Comparison of ENCODE assay signal across 9 mouse cellular contexts in the genomic region with DNA sequence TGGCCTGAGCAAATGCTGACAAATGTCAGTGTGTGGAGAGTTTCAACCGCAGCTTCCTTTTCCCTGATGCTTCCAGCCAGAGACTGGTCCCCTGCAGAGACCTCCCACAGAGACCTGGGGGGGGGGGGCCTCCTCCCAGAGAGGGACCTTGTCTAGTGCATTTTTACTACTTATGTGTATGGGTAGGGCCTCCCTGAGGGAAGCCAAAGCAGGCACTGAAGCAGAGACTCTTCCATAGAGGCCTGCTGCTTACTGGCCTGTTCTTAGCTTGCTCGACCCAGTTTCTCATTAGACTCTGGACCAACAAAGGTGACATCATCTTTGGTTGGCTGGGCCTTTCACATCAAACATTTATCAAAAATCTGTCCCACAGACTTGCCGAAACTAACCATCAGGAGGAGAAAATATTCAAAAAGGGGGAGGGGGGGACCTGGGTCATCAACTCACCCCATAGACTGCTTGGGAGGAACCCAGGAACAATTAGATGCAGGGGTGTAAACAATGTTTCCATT. TPM values are rescaled to one million over a fixed set of nuclear protein-coding genes. Genes with fewer than 3 reads are reported as not detected.
DNase-seq lines count a peak whose midpoint lies in the region; ATAC-seq lines count a peak whose summit lies in the region.
"Had no signal": no experiment of that assay in that cellular context is flagged by ENCODE, and none has a peak within 500 bp of the region (broad histone marks: within the 10 kb centered on the region; RNA-seq: fewer than 3 reads in every experiment).

No protein-coding gene starts in this region.

- H3K9ac ChIP-seq in hindbrain, embryonic 15.5 days: no peak overlapping the region
- no peak overlapping the region for H3K9ac ChIP-seq in liver, embryonic 12.5 days

- no peak overlapping the region for H3K4me2 ChIP-seq in hindbrain, embryonic 15.5 days
- no peak overlapping the region for H3K4me2 ChIP-seq in liver, embryonic 12.5 days

- no peaks in the 10 kb centered on the region for H3K36me3 ChIP-seq in hindbrain, embryonic 15.5 days
- H3K36me3 ChIP-seq in liver, embryonic 12.5 days: no peaks in the 10 kb centered on the region

- WGBS in hindbrain, embryonic 15.5 days: 30% methylated on average over 3 of the region's 3 CpGs
- WGBS in liver, embryonic 12.5 days (ENCODE audit: insufficient replicate concordance): 26% methylated on average over 3 of the region's 3 CpGs

- 0 out of 2 replicates have a peak, but pooled peaks have one; percentile 52 for ATAC-seq in hindbrain, embryonic 15.5 days (ENCODE audit: low FRiP score, low read depth)
- ATAC-seq in liver, embryonic 12.5 days: peak; percentile 37

- DNase-seq in heart, adult 11 months: peak; percentile 95
- DNase-seq in heart, postnatal 4 days: no peak
- DNase-seq in R1 (ENCODE audit: low read depth, low spot score): peak; percentile 82
- DNase-seq in thymus, adult 18-20 months: no peak
- DNase-seq in frontal cortex, postnatal 25 days (ENCODE audit: low spot score in 2 of 2): no peak
- no peak for DNase-seq in gastrocnemius, adult 18-20 months (ENCODE audit: low spot score)

- no peaks in the 10 kb centered on the region for H3K27me3 ChIP-seq in hindbrain, embryonic 15.5 days
- no peaks in the 10 kb centered on the region for H3K27me3 ChIP-seq in liver, embryonic 12.5 days (replicated peaks)
- H3K27me3 ChIP-seq: CH12.LX had no signal

- no peak overlapping the region for H3K27ac ChIP-seq in hindbrain, embryonic 15.5 days (replicated peaks)
- H3K27ac ChIP-seq in liver, embryonic 12.5 days: 0 out of 2 replicates have a peak overlapping the region, but pooled peaks have one; percentile 31

- no peak overlapping the region for H3K4me3 ChIP-seq in hindbrain, embryonic 15.5 days
- no peak overlapping the region for H3K4me3 ChIP-seq in liver, embryonic 12.5 days

- H3K9me3 ChIP-seq in hindbrain, embryonic 15.5 days: no peaks in the 10 kb centered on the region
- H3K9me3 ChIP-seq in liver, embryonic 12.5 days (replicated peaks): no peaks in the 10 kb centered on the region

- peaks cover 25% of the 10 kb centered on the region for H3K4me1 ChIP-seq in hindbrain, embryonic 15.5 days (replicated peaks)
- H3K4me1 ChIP-seq in liver, embryonic 12.5 days: peaks cover 60% of the 10 kb centered on the region

RNA-seq across cellular contexts. Expression of a gene that starts 14.5 kb away (rescaled TPM):
- total RNA-seq in heart, postnatal 4 days (2021): 10 to 100 TPM; 47.0 to 48.6 TPM
- polyA plus RNA-seq in hindbrain, embryonic 15.5 days (2015; fragmentation: Nextera tagmentation; extraction: Ambion mirVana): 27.4 and 29.8 TPM in 2 replicates
- 7.4 and 7.8 TPM in 2 replicates for polyA plus RNA-seq in liver, embryonic 12.5 days (2016; fragmentation: Nextera tagmentation; extraction: Ambion mirVana)
- total RNA-seq in gastrocnemius, adult 18-20 months (2021): 10 to 100 TPM; 20.0 to 21.1 TPM
- total RNA-seq: CH12.LX had no signal

Comparison
In these comparisons a context has a peak if more than half of its experiments do, and no peak if none do; other contexts are left out.
1. DNase-seq: peak in heart, adult 11 months (single experiment) and R1 (single experiment); none in heart, postnatal 4 days (single experiment), thymus, adult 18-20 months (0 of 2), frontal cortex, postnatal 25 days (0 of 2) and gastrocnemius, adult 18-20 months (single experiment).